Mouse (Mus musculus) C2C12 (cell line): Measurements from ENCODE around the gene Rab3ip.

Source experiments
- CEBPB ChIP-seq: IDR thresholded peaks from one replicate; pipeline ENCODE4 v1.6.1; 2011; ENCODE audit warnings: low read depth, mild to moderate bottlenecking, control low read depth, moderate library complexity
- CTCF ChIP-seq: IDR thresholded peaks from one replicate; pipeline ENCODE4 v1.5.1; 2011; ENCODE audit not compliant: control insufficient read depth, insufficient read depth, insufficient read length
- FOSL1 ChIP-seq: IDR thresholded peaks from one replicate; pipeline ENCODE4 v1.8.0; 2011; ENCODE audit warnings: mild to moderate bottlenecking, low read length; ENCODE audit not compliant: poor library complexity, insufficient read depth, severe bottlenecking
- MYOD1 ChIP-seq: IDR thresholded peaks from one replicate; pipeline ENCODE4 v1.6.1; 2011; ENCODE audit warnings: low read depth; ENCODE audit not compliant: control insufficient read depth, insufficient read length
- MYOG ChIP-seq: IDR thresholded peaks from one replicate; pipeline ENCODE4 v1.6.1; 2011; ENCODE audit not compliant: control insufficient read depth, insufficient read length; ENCODE audit errors: extremely low read depth

- TF ChIP-seq CTCF (no peak), MYOG (no peak), CEBPB (no peak), MYOD1 (no peak), FOSL1 (no peak)
These were observed 19.6 kb downstream of the Rab3ip start for GRCm38 (mm10) chr10:116930936-116931335.
